Mouse (Mus musculus) cerebellum, postnatal 25 days (tissue): ENCODE results near the gene Zfp61.

Source experiments
- DNase-seq, 2 experiments: peaks; one replicate each; pipeline ENCODE4 v3.0.0; 2021; ENCODE audit warnings: mixed read lengths in 2 of 2

Gene Zfp61

DNA sequence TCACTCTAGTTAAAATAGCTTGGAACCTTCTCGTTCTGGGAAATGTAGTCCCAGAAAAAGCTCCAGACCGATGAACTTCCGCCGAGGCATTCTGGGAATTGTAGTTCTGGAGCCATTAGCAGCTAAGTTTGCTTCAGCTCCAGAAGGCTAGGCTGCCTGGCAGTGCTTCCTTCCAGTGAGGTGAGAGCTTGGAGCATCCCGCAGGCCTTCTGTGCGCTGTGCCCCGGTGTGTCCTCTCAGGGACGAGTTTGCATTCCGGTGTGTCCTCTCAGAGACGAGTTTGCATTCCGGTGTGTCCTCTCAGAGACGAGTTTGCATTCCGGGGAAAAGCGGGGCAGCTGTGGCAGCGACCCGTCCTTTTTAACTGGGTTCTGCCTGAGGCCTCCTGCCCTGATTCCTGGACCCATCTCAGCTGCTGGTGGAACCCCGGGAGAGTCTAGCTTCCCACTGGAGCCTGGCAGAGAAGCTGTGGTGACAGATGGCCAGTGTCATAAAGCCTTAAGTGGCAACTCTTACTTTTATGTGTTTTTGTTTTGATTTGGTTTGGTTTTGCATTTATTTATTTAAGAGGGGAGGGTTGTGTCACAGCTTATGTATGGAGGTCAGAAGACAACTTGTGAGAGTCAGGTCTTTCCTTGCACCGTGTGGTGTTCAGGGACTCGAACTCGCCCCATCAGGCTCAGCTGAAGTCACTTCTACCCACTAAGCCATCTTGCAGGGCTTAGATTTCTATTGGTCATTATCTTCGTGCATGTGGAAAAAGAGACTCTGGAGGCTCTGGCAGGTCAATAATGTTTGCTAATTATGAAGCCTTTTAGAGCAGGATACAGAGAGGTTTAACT is 46.2 kb downstream of the Zfp61 start, which contains the start of gene Zfp108:
Gene Zfp108 (plus strand): TSS at position 162 of the 842 bp plus-strand sequence.
- DNase-seq, result peak; percentile 87 to 91

DNA sequence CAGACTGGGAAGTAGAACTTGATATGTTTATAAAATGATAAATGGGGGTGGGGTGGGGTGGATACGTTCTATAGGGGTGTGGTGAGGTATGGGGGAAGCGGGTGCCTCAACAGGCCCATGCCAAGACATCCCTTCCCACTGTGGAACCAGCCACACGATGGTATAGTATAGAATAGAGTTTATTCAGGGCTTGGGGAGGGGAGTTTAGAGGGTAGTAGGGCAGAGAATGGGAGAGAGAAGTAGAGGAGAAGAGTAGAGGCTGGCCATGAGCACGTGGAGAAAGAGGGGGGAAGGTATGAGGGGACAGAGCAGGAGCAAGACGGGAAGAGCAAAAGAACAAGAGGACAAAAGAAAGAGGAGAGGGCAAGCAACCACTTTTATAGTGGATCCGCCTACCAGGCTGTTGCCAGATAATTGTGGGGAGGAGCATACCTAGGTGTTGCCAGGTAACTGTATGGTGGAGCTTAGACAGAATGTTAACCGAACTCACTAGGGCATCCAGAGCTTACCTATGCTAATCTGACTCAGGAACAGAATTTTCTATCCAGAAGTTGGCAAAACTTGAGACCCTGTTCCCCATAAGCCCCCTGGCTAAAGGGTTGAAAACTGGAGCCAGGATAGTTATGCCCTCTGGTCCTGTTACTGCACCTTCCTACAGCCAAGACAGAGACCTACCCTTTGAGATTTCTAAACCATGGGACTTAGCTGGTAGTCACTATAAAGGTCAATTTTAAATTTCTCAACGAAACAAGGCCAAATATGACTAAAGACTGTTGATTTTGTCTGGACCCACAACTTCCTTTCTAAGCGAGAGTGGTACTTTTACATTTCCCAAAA is 47.0 kb downstream of the Zfp61 start:
- DNase-seq, result peak in 1 of 2 experiments; percentile 12
